Mouse (Mus musculus): ENCODE measurements around the gene Tbxas1.
A peak's percentile ranks its signal among the peaks of the same experiment; 100 is the strongest.

DNA sequence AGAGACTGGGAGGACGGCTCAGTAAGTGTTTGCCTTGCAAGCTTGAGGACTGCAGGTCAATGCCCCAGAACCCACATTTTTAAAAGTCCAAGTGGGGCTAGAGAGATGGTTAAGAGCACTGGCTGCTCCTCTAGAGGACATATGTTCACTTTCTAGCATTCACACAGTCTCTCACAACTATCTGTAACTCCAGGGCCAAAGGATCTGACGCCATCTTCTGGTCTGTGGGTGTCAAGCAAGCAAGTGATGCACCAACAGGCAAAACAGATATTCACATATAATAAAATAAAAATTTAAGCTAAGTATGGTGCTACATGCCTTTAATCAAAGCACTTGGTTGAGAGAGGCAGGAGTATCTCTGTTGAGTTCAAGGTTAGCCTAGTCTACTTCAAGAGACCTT, 231.6 kb downstream of the Tbxas1 start:
- peak; percentile 47 for TF ChIP-seq CTCF (IDR thresholded peaks at IDR 0.05)
- no peak for TF ChIP-seq EP300 (IDR thresholded peaks at IDR 0.05)

Measured in lung, postnatal 0 days (tissue).